Mouse (Mus musculus) CH12.LX (cell line): ENCODE data around the gene Qprt. TPM values are rescaled to one million over a fixed set of nuclear protein-coding genes. Genes with fewer than 3 reads are reported as not detected.
"Not testable (repeated sequence)": the region's sequence is repeated elsewhere in the genome, so short reads cannot be mapped to it uniquely, and the experiment has no call there.

Source experiments
- DNase-seq: peaks from one replicate; pipeline ENCODE4 v3.0.0-alpha.2; 2013; ENCODE audit errors: extremely low read depth
- H3K27ac ChIP-seq: 2 replicates; pipeline ENCODE4 v1.5.1; 2012; ENCODE audit warnings: low read depth, mild to moderate bottlenecking, control low read depth, moderate library complexity; ENCODE audit not compliant: insufficient read depth
- H3K27me3 ChIP-seq: replicated peaks from 2 replicates; pipeline ENCODE3; 2012; ENCODE audit warnings: inconsistent platforms
- H3K36me3 ChIP-seq, 2 experiments: replicated peaks in 1 of 2; 2 replicates each; pipeline versions ENCODE3 to v1.6.1; 2012; ENCODE audit warnings: inconsistent platforms in 1 of 2, low read length in 1 of 2, mild to moderate bottlenecking in 1 of 2, mixed read lengths in 1 of 2, moderate library complexity in 1 of 2; ENCODE audit not compliant: control insufficient read depth in 1 of 2, insufficient read depth in 1 of 2
- H3K4me1 ChIP-seq, 2 experiments: 2 replicates each; pipeline ENCODE4 v1.6.1; 2012; ENCODE audit warnings: inconsistent platforms in 1 of 2, moderate library complexity in 1 of 2; ENCODE audit not compliant: insufficient read depth in 2 of 2, control insufficient read depth in 1 of 2
- H3K4me2 ChIP-seq: 2 replicates; pipeline ENCODE4 v1.6.1; 2012; ENCODE audit warnings: low read depth, mild to moderate bottlenecking, control low read depth; ENCODE audit not compliant: poor library complexity, insufficient read depth, severe bottlenecking
- H3K4me3 ChIP-seq, 3 experiments: fragments of 150-350 bp in 1 of 3; sonication (generic) in 1 of 3; replicated peaks in 1 of 3; 2 replicates each; pipeline versions ENCODE3 to v1.5.1; 2011 to 2012; ENCODE audit warnings: low read depth in 2 of 3, low read length in 2 of 3, mild to moderate bottlenecking in 2 of 3, moderate library complexity in 2 of 3, control low read depth in 1 of 3, improper control_type of control experiment in 1 of 3, inconsistent platforms in 1 of 3, mixed read lengths in 1 of 3; ENCODE audit not compliant: poor library complexity in 1 of 3
- H3K79me2 ChIP-seq: replicated peaks from 2 replicates; pipeline ENCODE4 v1.6.1; 2012; ENCODE audit warnings: mild to moderate bottlenecking, moderate library complexity; ENCODE audit not compliant: control insufficient read depth, poor library complexity, insufficient read depth, severe bottlenecking; ENCODE audit errors: extremely low read depth
- H3K9ac ChIP-seq: 2 replicates; pipeline ENCODE4 v1.6.1; 2012; ENCODE audit warnings: low read depth, mild to moderate bottlenecking, control low read depth, moderate library complexity; ENCODE audit not compliant: insufficient read depth
- H3K9me3 ChIP-seq: replicated peaks from 2 replicates; pipeline ENCODE3; 2012; ENCODE audit warnings: low read length, inconsistent platforms, mixed read lengths
- BHLHE40 ChIP-seq: IDR thresholded peaks from 2 replicates; pipeline ENCODE4 v1.6.1; 2011; ENCODE audit warnings: mild to moderate bottlenecking, low read depth, low read length, improper control_type of control experiment
- HCFC1 ChIP-seq: IDR thresholded peaks from 2 replicates; pipeline ENCODE4 v1.6.1; 2012; ENCODE audit warnings: low read depth, mild to moderate bottlenecking, inconsistent platforms, low read length, improper control_type of control experiment
- JUN ChIP-seq: IDR thresholded peaks from 2 replicates; pipeline ENCODE4 v1.6.1; 2011; ENCODE audit warnings: low read depth, mild to moderate bottlenecking, low read length, improper control_type of control experiment, moderate library complexity; ENCODE audit not compliant: insufficient read depth
- MAZ ChIP-seq: IDR thresholded peaks from 2 replicates; pipeline ENCODE4 v1.6.1; 2012; ENCODE audit warnings: low read depth, mild to moderate bottlenecking, inconsistent platforms, low read length, improper control_type of control experiment, moderate library complexity
- NRF1 ChIP-seq: IDR thresholded peaks from 2 replicates; pipeline ENCODE4 v1.6.1; 2014; ENCODE audit warnings: low read depth, mild to moderate bottlenecking, inconsistent platforms, low read length, improper control_type of control experiment, moderate library complexity
- POLR2A ChIP-seq: IDR thresholded peaks from 2 replicates; pipeline ENCODE4 v1.6.1; 2011; ENCODE audit warnings: low read depth, mild to moderate bottlenecking, improper control_type of control experiment, low read length
- SIN3A ChIP-seq: IDR thresholded peaks from 2 replicates; pipeline ENCODE4 v1.6.1; 2012; ENCODE audit warnings: low read length, improper control_type of control experiment, inconsistent platforms
- ZMIZ1 ChIP-seq: IDR thresholded peaks from 2 replicates; pipeline ENCODE4 v1.6.1; 2012; ENCODE audit warnings: low read depth, mild to moderate bottlenecking, inconsistent platforms, low read length, improper control_type of control experiment
- ZNF384 ChIP-seq: IDR thresholded peaks from 2 replicates; pipeline ENCODE4 v1.6.1; 2012; ENCODE audit warnings: low read depth, low read length, improper control_type of control experiment, inconsistent platforms
- dilution Hi-C: fragments of 300-500 bp; cut with MboI; formaldehyde crosslinking; loops from 2 replicates; pipeline ENCODE4 v1.14.3; 2020; ENCODE audit warnings: low sequenced_read_pairs; ENCODE audit not compliant: extremely low pct_unique_long_range_greater_than_20kb, extremely low pct_ligation_motif_present
- in situ Hi-C: fragments of 300-500 bp; cut with MboI; formaldehyde crosslinking; loops from 3 replicates; pipeline ENCODE4 v1.14.3; 2019; ENCODE audit warnings: low sequenced_read_pairs, low pct_ligation_motif_present, low pct_unique_long_range_greater_than_20kb, mixed read lengths
- polyA plus RNA-seq: library from polyadenylated mRNA; unstranded; fragments of >175 nt; gene quantifications from 2 replicates; pipeline ENCODE4 v1.2.1, GENCODE M21; 2012; ENCODE audit warnings: low read depth; ENCODE audit not compliant: insufficient read length
- total RNA-seq, 2 experiments: library from RNA; depleted of rRNA; stranded (reverse); fragments of 300-350 nt in 1 of 2; fragments of >200 nt in 1 of 2; gene quantifications; 2 replicates each; pipeline ENCODE4 v1.2.3; 2012 to 2014

Gene Qprt
- total and polyA plus RNA-seq, 3 experiments = 0.14 to 0.30 TPM; not detected in 1

- Histone ChIP-seq H3K9me3 (no peaks in the 10 kb centered on the region), H3K79me2 (peaks cover 19% of the 10 kb centered on the region), H3K36me3 (peaks cover 16 to 21% of the 10 kb centered on the region in 2 experiments), H3K27me3 (no peaks in the 10 kb centered on the region), H3K4me1 (peaks cover 11 to 36% of the 10 kb centered on the region in 2 experiments), H3K4me2 (peak overlapping the region; percentile 88), H3K4me3 (peak overlapping the region in 1 of 3 experiments; percentile 20), H3K27ac (peak overlapping the region; percentile 11; the same call in 1 of the 2 replicates), H3K9ac (peak overlapping the region; percentile 44; the same call in 1 of the 2 replicates)
- dilution Hi-C loops = no loop called here
- TF ChIP-seq BHLHE40 (0 out of 2 replicates have a peak, but pooled peaks have one; percentile 20), NRF1 (no peak), MAZ (no peak), HCFC1 (peak; percentile 33; the same call in 1 of the 2 replicates), POLR2A (no peak), ZMIZ1 (no peak), SIN3A (peak; percentile 47)
- in situ Hi-C loops = no loop called here
- DNase-seq = no peak
Observed at GRCm38 (mm10) chr7:127088901-127089845, 32.9 kb downstream of the Qprt start.

- Histone ChIP-seq H3K9me3 (no peaks in the 10 kb centered on the region), H3K27ac (no peak overlapping the region), H3K4me1 (peaks cover 11 to 29% of the 10 kb centered on the region in 2 experiments), H3K9ac (no peak overlapping the region)
- TF ChIP-seq JUN (no peak), ZNF384 (0 out of 2 replicates have a peak, but pooled peaks have one; percentile 45)
- TF ChIP-seq, all 38 proteins: peak for 1
- no peak overlapping the region for H3K4me2 ChIP-seq
- H3K27me3 ChIP-seq = no peaks in the 10 kb centered on the region
- in situ Hi-C loops = no loop called here
- H3K36me3 ChIP-seq = peaks cover 8 to 11% of the 10 kb centered on the region in 2 experiments
- no peak overlapping the region for H3K4me3 ChIP-seq
- peaks cover 18% of the 10 kb centered on the region for H3K79me2 ChIP-seq
- dilution Hi-C loops = no loop called here
- no peak for DNase-seq
Observed at GRCm38 (mm10) chr7:127088083-127088482, 33.9 kb downstream of the Qprt start.

- H3K36me3 ChIP-seq, H3K9me3 ChIP-seq, DNase-seq, H3K4me2 ChIP-seq, dilution Hi-C loops, H3K4me3 ChIP-seq, H3K27me3 ChIP-seq, H3K27ac ChIP-seq, H3K9ac ChIP-seq, in situ Hi-C loops: not testable (repeated sequence)
- peaks cover 11% of the 10 kb centered on the region for H3K79me2 ChIP-seq
- H3K4me1 ChIP-seq = peaks cover 7 to 29% of the 10 kb centered on the region in 2 experiments
Observed at GRCm38 (mm10) chr7:127087278-127088010, 34.6 kb downstream of the Qprt start, which contains the start of gene Zg16. Gene Zg16 (minus strand): TSS chr7:127087328.

GRCm38 (mm10) chr7:127085751-127086150, 36.3 kb downstream of the Qprt start:
- H3K4me2 ChIP-seq, H3K9me3 ChIP-seq, H3K9ac ChIP-seq, H3K4me3 ChIP-seq, H3K79me2 ChIP-seq, H3K27me3 ChIP-seq, in situ Hi-C loops, DNase-seq, H3K36me3 ChIP-seq, H3K27ac ChIP-seq, dilution Hi-C loops: not testable (repeated sequence)
- peaks cover 11 to 40% of the 10 kb centered on the region in 2 experiments for H3K4me1 ChIP-seq
